Mouse (Mus musculus): ENCODE data around the gene Trim80.
"Not testable (repeated sequence)": the region's sequence is repeated elsewhere in the genome, so short reads cannot be mapped to it uniquely, and the experiment has no call there.

The Trim80 gene

DNA sequence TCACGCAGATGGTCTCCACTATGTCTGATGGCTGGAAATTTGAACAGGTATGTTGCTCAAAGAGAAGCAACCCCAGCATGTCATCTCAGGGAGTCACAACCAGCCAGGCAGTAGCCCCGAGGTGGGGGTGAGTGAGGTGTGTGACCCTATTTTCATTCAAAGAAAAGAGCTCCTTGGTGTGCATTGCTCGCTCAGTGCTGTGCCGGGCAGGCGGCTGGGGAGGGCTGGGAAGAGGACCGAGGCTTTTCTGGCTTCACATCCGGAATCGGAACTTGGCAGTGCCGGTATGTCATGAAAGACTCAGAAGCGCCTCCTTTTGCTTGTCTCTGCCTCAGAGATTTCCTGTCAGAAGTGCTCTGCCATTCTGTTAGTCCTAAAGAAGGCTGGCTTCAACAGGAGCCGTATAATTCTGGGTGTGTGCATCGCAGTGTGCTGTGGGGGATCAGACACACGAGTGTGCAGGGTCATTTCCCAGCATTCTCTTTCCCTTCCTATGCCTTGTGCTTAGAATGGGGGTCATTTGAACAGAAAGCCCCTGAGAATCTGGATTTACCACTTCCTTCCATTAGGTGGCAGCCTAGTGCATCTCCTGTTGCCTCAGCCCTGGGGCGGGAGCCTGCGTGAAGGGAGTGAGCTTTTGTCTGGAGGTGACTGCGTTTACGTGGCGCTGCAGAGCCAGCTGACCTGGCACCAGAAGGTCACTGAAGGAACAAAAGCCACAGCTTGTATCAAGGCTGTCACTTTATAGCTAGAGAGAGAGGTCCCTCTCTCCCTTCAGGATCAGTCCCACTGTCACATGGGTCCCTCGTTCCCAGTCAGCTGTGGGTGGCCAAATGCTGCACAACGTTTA is 12.6 kb upstream of the Trim80 start:
- in situ Hi-C loops (cut with MboI, MseI): loop anchor here (10.0 kb wide), 1 partner anchor 47 kb away; the partner anchor contains the start of gene Armc7

DNA sequence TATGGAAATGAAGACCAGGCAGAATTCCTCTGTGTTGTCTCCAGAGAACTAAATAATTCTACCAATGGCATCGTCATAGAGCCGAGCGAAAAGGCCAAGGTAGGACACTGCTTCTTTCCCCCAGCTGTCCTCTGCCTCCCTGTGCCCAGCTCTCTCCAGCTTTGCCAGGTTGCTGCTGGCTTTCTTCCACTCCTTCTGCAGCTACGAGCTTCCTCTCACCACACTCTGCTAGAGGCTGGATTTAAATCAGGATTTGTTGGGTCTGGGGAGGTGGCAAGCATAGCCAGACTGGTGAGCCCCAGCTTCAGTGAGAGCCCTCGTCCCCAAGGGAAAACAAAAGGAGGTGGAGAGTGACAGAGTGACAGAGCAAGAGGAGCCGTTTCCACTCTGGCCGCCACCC is 11.0 kb upstream of the Trim80 start:
- in situ Hi-C loops (cut with MboI, MseI): loop anchor here (10.0 kb wide), 1 partner anchor 45 kb away; the partner anchor contains the start of gene Armc7

DNA sequence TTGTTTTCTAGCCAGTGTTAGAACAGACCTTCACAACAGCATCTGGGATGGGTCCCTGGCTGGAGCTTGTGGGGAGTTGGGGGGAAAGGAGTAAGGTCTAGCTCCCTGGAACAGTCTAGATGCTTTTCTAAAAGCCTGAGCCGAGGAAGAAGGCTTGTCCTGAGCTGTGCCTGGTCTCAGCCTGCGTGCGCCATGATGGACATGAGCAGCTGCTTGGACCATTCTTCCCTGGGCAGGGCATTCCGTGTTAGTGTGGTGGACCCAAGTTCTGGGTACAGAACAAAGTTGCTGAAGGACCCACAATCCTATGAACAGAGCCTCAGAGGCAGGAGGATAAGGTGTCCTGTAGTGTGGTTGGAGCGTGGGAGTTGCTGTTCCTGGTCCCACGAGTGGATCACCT is 9.8 kb upstream of the Trim80 start:
- in situ Hi-C loops (cut with MboI, MseI): no loop called here

DNA sequence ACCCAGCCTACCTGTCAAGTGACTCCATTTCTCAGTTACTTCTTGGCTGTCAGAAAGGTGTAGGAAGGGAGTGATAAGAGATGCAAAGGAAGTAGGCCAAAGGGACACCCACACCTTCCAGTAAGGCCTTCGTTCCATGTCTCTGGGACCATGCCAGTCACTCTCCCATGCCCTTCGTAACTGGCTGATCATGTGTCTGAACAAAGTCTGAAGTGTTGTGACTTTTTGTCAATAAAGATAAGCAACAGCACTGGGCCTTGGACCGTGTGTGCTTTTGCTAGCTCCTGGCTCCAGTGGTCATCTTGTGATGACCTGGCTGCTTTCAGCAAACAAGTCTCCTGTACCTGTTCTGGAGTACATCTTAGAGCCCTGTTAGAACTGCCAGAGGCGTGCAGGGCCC is 7.5 kb upstream of the Trim80 start:
- in situ Hi-C loops (cut with MboI, MseI): no loop called here

DNA sequence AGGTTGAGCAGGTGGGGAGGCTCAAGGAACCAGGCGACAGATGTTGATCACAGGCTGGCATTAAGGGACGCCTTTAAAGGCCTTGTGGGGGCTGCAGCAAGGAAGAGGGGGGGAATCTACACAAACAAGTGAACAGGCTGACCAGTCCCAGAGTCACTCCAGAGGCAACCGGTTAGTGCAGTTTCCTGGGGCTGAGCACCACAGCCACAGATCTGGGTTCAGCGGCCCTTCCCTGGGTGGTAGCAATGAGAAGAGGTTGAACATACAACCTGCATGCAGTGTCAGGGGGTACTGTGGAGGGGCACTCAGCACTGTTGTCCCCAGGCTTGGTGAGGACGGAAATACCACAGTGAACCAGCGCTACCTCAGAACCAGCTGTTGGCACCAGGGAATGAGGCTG is 7.0 kb upstream of the Trim80 start:
- in situ Hi-C loops (cut with MboI, MseI): no loop called here

DNA sequence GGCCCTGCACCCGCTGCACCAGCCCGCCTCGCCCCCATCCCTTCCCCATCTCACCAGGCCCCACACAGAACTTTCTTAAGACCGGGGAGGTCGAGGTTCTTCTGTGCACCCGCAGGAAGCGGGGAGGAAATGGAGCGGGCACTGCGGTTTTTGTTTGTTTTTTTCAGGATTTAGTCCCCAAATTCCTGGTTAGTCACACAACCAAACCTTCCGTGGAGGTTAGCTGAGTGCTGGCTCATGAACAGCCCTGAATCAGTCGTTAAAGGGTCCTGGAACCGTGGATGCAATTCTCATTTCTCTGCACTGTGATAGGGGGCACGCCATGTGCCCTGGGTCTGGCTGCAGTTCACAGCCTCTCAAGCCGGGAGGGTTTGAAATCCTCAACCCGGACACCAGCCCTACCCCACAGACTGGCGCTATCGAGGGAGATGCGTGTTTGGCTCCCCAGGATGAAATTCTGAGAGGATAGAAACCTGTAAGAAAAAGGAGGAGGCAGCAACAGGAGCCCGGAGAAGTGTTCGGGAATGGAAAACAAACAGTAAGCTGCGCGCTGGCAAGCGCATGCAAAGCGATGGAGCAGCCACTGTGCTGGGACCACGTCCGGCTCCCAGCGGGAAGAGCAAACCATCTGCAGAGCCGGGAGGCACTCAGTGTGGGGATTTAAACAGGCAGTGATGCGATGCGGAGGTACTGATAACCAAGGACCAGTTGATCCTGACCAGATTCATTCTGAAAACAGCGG is 4.6 kb upstream of the Trim80 start:
- in situ Hi-C loops (cut with MboI, MseI): loop anchor here (5.0 kb wide), 1 partner anchor 82 kb away; no protein-coding TSS in a partner anchor

DNA sequence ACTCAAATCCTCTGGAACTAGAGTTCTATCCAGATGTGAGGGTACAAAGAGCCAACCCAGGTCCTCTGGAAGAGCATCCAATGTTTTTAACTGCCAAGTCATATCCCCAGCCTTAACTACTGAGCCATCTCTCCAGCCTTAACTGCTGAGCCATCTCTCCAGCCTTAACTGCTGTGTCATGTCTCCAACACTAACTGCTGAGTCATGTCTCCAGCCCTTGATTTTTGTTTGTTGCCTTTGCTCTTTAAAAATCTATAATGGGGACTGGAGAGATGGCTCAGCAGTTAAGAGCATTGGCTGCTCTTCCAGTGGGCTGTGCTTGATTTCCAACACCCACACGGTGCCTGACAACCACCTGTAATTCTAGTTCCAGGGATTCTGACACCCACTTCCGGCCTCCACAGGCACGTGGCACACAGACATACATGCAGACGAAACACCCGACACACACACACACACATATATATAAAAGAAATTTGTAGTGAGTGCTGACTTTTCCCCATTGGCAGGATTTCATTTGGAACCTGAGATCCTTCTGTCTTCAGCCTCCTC is 2.7 kb upstream of the Trim80 start:
- in situ Hi-C loops (cut with MboI, MseI): loop anchor here (5.0 kb wide), 1 partner anchor 80 kb away; no protein-coding TSS in a partner anchor

DNA sequence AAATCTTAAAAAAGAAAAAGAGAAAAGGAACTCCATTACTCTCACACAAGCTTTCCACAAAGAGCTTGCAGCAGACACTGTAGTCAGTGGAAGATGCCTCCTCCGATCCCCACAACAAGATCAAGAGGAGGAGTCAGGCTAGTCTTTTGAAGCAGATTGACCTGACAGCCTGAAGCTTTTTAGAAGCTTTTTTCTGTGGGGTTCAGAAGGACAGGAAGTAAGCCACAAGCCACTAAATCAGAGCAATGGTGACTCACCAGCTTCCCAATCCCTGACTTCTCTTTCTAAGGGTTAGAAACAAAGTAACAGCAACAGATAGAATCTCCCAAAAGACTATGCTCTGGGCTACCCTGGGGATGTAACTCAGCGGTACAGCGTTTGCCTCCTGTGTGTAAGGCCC is 1.0 kb upstream of the Trim80 start:
- in situ Hi-C loops (cut with MboI, MseI): loop anchor here (5.0 kb wide), 1 partner anchor 78 kb away; no protein-coding TSS in a partner anchor

DNA sequence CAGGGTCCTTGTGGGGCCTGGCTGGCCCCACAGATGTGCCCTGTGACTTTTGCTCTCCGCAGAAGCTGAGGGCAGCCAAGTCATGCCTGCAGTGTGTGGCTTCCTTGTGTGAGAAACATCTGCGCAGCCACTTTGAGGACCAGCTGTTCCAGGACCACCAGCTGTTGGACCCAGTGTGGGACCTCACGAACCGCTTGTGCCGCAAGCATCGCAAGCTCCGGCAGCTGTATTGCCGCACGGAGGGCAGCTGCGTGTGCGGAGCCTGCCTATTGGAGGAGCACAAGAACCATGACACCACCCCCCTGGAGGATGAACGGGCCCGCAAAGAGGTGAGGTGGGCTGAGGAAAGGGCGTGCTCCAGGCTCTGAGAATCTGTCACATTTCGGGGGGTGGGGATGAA is 1.1 kb downstream of the Trim80 start:
- in situ Hi-C loops (cut with MboI, MseI): loop anchor here (5.0 kb wide), 1 partner anchor 49 kb away; no protein-coding TSS in a partner anchor

DNA sequence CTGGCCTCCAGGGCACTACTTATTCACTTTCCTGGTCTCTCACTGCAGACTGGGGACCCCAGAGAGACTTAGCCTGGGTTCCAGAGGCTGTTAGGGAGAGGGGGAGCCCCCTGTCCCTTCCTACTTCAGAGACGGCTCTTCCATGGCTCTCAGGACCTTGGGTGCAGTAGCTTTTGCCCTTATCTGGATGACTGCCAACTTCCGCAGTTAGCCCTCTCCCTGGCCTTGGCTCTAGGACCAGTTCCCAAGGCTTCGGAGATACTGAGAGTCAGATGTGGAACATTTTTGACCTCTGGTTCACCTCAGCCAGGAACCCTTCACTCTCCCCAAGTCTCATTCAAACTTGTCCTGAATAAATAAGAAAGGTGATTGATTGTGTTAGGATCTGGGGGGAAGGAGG is 6.6 kb downstream of the Trim80 start:
- in situ Hi-C loops (cut with MboI, MseI): no loop called here

DNA sequence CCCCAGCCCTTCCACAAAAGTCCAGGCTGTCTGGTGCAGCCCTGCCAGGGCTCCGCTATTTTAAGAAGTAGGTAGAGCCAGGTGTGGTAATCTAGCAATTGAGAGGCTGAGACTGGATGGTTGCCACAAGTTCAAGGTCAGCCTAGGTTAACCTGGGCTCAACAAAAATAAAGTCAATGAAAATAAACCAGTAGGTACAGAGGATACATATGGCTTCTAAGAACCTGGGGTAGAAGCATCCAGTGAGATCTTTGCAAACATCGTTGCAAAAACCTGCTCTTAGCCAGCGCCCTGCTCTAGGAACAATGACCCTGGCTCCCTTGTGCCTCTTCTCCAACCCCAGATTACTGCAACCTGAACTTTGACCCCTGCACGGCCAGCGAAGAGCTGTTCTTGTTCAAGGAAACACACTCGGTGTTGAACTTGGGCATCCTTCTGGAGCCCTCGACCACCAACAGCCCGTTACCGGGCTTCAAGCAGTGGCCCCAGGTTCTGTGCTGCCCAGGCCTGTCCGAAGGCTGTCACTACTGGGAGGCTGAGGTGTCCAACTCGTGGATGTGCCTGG is 7.1 kb downstream of the Trim80 start:
- in situ Hi-C loops (cut with MboI, MseI): no loop called here

DNA sequence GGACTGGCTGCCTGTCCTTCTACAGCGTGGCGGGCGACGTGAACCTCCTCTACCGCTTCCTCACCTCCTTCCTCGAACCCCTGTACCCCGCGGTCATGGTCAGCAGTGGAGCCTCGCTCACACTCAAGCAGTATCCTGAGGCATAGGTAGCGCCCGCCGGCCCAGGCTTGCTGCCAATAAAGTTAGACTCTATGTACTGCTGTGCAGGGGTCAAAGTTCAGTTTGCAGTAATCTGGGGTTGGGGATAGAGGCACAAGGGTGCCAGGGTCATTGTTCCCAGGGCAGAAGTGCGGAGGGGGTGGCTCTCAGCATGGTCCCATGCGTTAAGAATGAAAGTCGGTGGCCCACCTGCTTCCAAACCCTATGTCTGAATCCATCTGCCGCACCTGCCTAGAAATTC is 7.7 kb downstream of the Trim80 start:
- in situ Hi-C loops (cut with MboI, MseI): no loop called here

DNA sequence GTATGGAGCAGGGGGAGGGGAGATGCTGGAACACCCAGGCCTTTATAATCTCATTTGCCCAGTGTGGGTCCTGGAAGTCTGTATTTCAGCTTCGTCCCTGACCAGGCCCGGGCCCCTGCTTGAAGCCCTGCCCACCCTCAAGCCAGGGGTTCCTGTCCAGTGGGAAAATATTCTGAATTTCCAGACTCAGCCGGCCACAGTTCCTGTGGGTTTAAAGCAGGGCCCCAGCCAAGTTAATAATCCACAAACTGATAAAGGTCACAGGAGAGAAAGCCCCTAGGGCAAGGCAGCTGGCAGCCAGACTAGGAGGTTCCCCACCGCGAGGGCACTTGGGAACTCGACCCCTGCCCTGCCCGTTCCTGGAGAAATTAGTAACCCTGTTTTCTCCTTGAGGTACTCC is 8.7 kb downstream of the Trim80 start:
- in situ Hi-C loops (cut with MboI, MseI): no loop called here

DNA sequence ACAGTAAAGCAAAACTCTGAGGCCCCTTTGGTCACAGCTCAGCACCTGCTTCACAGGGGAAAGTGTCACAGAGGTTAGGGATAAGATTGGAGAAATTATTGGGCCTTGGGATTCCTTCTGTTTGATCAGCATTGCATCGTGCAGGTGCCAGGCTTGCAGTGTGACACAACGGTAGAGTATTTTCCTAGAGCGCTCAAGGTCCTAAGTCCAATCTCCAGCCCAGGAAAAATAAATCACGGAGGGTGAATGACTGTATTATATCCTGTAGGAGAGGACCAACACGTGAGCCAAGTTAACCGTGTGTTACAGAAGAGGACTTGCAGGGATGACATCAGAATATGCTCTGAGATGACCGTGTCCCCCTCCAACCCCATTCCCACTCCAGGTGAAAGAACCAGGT is 9.8 kb downstream of the Trim80 start:
- in situ Hi-C loops (cut with MboI, MseI): no loop called here

DNA sequence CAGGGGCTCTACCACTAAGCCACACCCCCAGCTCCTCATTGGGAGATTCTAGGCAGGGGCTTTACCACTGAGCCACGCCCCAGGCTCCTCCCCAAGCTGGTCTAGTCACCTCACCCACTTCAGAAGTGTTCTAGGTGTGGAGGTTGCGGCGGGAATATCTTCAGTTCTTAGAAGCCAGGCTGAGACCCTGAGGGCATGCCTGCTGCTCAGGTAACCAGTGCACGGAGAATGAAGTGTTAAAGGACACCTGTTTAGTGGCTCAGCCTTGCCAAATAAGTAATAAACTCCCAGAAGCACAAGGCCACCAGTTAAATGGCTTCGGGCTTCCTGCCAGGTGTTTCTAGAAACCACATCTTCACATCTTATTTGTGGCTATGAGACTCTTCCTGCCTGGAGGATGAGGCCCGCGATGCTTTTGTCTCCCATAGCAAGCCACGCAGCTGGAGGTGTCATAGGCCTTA is 11.5 kb downstream of the Trim80 start:
- in situ Hi-C loops (cut with MboI, MseI): no loop called here

DNA sequence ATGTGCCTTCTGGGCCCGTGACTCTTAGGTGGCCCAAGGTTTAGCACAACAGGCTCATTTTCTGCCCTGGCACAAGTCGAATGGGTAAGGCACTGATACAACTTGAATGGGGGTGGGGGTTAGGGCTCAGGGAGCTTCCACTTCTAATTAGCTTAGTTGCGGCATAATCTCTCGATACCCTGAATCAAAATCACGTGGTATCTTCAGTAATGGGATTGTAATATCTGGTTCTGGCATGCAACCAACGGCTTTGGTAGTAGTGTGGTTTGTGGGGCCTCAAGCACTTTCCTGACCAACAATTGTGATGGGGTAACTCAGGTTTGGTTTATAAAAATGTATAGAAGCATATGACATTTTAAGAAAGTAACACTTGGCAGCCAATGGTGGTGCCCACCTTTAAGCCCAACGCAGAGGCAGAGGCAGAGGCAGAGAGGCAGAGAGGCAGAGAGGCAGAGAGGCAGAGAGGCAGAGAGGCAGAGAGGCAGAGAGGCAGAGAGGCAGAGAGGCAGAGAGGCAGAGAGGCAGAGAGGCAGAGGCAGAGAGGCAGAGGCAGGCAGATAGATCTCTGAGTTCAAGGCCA is 12.0 kb downstream of the Trim80 start:
- in situ Hi-C loops (cut with MboI, MseI): no loop called here

DNA sequence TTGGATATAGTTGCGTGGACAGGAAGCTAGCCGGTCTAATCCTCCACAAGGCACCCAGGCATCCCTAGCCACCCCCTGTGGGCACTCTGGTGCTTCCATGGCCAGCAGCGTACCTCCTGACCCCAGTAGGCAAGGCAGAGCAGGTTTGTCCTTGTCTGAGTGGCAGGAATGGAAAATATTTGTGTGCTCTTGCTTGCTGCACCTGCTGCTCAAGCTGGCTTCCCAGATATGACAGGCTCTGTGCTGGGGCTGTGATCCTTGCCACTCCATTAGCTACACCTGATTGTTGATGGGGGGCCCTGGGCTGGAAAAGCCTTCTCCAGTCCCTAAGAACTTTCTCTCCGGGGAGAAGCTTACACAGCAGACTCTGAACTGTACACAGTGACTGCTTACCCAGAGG is 13.0 kb downstream of the Trim80 start:
- in situ Hi-C loops (cut with MboI, MseI): no loop called here

DNA sequence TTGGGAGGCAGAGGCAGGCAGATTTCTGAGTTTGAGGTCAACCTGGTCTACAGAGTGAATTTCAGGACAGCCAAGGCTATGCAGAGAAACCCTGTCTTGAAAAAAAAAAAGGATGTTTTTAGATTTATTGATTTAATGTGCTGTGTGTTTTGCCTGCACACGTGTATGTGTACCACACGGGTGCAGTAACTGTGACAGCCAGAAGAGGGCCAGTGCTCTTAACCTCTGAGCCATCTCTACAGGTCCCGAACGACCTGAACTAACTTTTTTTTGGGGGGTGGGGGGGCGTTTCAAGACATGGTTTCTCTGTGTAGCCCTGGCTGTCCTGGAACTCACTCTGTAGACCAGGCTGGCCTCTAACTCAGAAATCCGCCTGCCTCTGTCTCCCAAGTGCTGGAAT is 14.5 kb downstream of the Trim80 start:
- in situ Hi-C loops (cut with MboI, MseI): not testable (repeated sequence)

DNA sequence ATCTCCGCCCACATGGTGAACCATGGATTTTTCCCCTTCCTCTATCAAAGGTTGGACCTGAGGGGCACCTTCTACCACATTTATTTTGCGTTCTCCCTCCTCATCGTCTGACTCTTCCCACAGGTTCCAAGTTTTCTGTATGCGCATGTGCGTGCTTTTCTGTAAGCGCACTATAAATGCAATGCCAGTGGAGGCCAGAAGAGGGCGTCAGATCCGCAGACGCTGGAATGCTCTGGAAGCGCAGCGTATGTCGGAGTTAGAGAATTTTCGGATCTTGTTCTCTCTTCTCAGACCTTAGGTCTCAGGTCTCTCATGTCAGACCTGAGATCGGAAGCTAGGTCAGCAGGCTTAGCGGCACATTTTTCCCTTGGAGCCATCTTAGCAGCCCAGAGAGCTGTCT is 15.3 kb downstream of the Trim80 start:
- in situ Hi-C loops (cut with MboI, MseI): no loop called here

DNA sequence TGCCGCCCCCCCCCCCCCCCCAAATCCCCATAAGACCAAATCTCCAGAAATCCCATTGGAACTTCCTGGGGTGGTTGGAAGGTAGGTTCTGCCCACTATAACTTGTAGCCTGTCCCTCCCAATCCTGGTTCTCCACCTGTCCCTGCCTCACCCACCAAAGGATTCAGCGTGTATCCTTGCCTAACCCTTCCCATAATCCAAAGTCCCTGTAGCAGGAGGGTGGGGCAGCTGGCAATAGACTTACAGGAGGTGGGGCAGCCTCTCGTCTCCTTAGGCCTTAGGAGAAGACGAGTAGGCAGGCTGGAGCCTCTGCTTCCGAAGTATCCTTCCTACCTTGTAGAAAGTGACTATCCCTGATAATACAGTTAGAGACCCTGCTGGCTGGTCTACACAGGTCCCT is 15.8 kb downstream of the Trim80 start:
- in situ Hi-C loops (cut with MboI, MseI): no loop called here

DNA sequence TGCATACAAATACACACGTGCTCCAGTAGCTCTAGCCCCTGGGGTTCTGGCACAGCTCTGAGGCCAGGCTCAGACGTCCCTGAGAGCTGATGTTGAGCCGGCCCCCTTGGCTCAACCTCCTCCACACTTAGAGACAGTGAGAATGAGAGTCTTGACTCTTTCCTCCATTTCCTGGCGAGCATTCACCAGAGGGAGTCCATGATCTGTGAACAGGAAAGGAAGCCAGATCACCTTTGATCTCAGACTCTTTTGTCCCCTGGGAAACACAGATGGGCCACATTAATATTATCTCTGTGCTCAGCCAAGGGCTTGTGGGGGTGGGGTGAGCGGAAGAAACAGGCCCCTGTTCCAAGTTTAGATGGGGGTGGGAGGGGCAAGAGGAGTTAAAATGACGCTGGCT is 17.1 kb downstream of the Trim80 start:
- in situ Hi-C loops (cut with MboI, MseI): no loop called here

DNA sequence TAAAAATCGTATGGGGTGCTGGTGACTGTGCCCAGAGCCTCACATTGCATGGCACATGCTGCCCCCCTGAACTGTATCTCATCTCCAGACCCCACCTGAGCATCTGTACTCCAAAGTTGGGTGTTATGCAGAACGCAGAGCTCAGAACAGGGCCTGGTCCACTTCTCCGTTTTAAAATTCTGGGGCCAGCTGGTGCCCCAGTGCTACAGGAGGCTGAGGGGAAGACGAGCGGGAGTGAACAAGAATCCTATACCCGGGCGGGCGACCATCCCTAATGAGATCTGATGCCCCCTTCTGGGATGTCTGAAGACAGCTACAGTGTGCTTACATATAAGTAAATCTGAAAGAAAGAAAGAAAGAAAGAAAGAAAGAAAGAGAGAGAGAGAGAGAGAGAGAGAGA is 20.6 kb downstream of the Trim80 start:
- in situ Hi-C loops (cut with MboI, MseI): no loop called here

All from T-helper 1 cell (primary cell).